Mouse (Mus musculus): ENCODE measurements around the gene Mtmr1.

Gene Mtmr1

DNA sequence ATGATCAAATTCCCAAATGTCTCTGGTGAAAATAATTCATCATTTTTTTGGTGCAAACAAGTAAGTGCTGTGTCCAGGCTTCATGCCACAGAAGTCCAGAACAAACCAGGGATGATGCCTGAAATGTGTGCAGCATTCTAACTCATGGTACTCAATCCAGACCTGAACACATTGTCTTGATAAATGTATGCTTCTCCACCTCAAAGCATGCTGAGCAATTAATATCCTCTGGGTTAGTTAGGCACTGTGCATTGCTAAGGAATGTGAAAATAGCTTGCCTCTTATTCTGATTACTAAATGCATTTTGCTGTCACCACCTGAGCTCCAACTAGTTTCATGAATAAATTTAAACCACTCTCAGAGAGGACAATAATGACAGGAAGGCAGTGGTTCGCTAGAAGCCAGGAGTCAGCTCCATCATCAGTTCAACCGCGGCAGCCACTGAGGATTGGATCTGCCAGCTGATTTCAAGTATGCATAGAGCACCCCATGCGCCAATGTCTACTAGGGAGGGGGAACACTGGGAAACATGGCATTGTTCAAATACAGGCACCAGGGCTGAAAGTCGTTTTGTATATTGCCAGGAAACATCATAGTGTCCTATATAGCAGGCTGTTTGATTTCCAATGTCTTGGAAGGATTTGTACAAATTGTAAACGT is 91.6 kb downstream of the Mtmr1 start:
- no peak for DNase-seq (ENCODE audit: low read depth)

DNA sequence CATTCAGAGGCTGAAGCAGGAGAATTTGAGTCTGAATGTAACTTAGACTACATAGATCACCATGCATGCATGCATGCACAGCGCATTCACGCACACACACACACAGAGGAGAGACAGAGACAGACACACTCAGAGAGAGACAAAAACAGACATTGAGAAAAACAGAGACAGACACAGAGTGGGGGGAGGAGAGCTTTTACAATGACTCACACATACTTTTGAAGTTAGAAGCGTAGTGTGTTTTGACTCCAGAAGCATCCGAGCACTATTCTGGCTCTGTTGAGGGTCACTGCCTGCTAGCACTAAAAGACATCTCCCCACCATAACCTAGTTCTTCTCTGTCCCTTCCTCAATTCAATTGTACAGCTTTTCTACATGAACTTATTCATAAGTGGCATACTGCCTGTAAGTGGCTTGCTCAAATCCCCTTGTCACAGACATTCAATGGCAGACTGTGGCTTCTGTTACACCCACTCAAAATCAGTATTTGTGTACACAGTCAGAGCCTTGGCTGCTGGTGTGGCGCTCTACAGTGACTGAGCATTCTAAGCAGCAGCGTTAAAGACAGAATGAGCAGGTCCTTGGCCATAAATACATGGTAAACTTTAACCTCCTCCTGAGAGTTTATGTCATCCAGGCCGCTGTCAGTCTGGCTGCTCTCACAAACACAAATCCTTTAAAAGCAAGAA is 99.7 kb downstream of the Mtmr1 start:
- peak; percentile 20 for DNase-seq (ENCODE audit: low read depth)

DNA sequence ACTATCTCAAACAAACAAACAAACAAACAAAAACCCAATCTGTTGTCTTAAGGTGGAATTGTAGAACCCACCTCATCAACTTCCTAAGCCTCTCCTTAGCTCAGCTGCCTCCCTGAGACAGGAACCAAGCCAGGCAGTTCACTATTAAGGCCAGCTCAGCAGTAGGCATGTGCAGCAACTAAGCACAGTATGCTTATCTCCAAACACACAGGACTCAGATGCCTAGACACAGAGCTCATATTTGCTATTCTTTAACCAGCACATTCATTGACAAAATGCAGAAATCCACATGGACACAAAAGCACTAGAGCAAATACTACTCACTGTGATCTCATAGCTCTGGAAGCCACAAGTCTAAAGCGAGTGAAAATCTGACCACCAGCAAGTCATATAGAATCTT is 100.9 kb downstream of the Mtmr1 start:
- DNase-seq (ENCODE audit: low read depth), result peak; percentile 26

DNA sequence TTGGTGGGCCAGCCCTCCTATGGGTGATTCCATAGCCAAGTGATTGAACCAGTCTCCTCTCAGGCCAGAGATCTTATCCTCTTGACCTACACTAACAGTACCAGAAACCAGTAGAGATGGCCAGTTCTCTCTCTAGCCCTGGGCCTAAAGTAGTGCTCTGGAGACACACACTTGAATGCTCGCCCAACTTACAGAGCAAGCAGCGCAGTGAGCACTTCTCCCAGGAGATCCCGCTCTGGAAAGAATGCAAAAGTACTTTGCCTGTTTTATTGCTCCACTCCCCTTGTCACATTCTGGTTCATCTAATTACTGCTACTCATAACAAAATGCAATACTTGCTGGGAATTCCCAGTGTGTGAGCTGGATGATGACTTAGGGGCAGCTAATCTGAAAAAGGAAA is 102.9 kb downstream of the Mtmr1 start:
- DNase-seq (ENCODE audit: low read depth), result no peak
